Mouse (Mus musculus) midbrain, postnatal 0 days (tissue): ENCODE results near the gene Cdh11. TPM values are rescaled to one million over a fixed set of nuclear protein-coding genes. Genes with fewer than 3 reads are reported as not detected.

Source experiments
- ATAC-seq: fragments of 200-750 bp; cut with Nextera tagmentation; 2 replicates; pipeline ENCODE4 v1.8.0; 2017; ENCODE audit warnings: moderate number of reproducible peaks, mild to moderate bottlenecking, moderate TSS enrichment, moderate library complexity; ENCODE audit not compliant: low FRiP score
- DNase-seq: peaks from one replicate; pipeline ENCODE4 v3.0.0-alpha.2; 2015; ENCODE audit warnings: low spot score
- H3K27ac ChIP-seq: fragments of 300-500 bp; sonication (generic); 2 replicates; pipeline ENCODE4 v1.5.1; 2014; ENCODE audit warnings: low read depth, mild to moderate bottlenecking, low read length, mixed read lengths
- H3K27me3 ChIP-seq: fragments of 300-500 bp; sonication (generic); 2 replicates; pipeline ENCODE4 v1.6.1; 2014; ENCODE audit warnings: low read length, control low read depth, mixed read lengths; ENCODE audit not compliant: insufficient read depth
- H3K36me3 ChIP-seq: fragments of 300-500 bp; sonication (generic); 2 replicates; pipeline ENCODE4 v1.6.1; 2014; ENCODE audit warnings: low read length, control low read depth, mixed read lengths; ENCODE audit not compliant: insufficient read depth
- H3K4me1 ChIP-seq: fragments of 300-500 bp; sonication (generic); 2 replicates; pipeline ENCODE4 v1.6.1; 2014; ENCODE audit warnings: mild to moderate bottlenecking, control low read depth, antibody characterized with exemption, low read length, mixed read lengths; ENCODE audit not compliant: insufficient read depth
- H3K4me2 ChIP-seq: fragments of 300-500 bp; sonication (generic); 2 replicates; pipeline ENCODE4 v1.6.1; 2014; ENCODE audit warnings: low read depth, mild to moderate bottlenecking, low read length, mixed read lengths; ENCODE audit not compliant: poor library complexity, severe bottlenecking
- H3K4me3 ChIP-seq: fragments of 300-500 bp; sonication (generic); 2 replicates; pipeline ENCODE4 v1.5.1; 2014; ENCODE audit warnings: low read depth, mild to moderate bottlenecking, low read length, moderate library complexity
- H3K9ac ChIP-seq: fragments of 300-500 bp; sonication (generic); replicated peaks from 2 replicates; pipeline ENCODE4 v1.6.1; 2014; ENCODE audit warnings: mild to moderate bottlenecking, low read length, moderate library complexity, mixed read lengths; ENCODE audit not compliant: poor library complexity, severe bottlenecking
- H3K9me3 ChIP-seq: fragments of 300-500 bp; sonication (generic); 2 replicates; pipeline ENCODE4 v1.6.1; 2016; ENCODE audit warnings: low read length, control low read depth
- CTCF ChIP-seq: IDR thresholded peaks from 2 replicates; pipeline ENCODE4 v1.5.1; 2016; ENCODE audit warnings: antibody characterized with exemption, mild to moderate bottlenecking
- WGBS: fragments of 180-500 bp; shearing (Covaris S2); extraction: QIAGEN DNeasy Blood & Tissue Kit; methylation state at CpG from one replicate; pipeline ENCODE4 v1.1.7; 2014; 5-methylcytosine and 5-hydroxymethylcytosine counted together
- polyA plus RNA-seq: library from polyadenylated mRNA; unstranded; fragments of >200 nt; fragmentation: Nextera tagmentation; extraction: Ambion mirVana; gene quantifications from 2 replicates; pipeline ENCODE4 v1.2.1, GENCODE M21; 2015
- total RNA-seq: library from RNA; depleted of rRNA; stranded (reverse); fragments of >200 nt; gene quantifications from 2 replicates; pipeline ENCODE4 v1.2.3, GENCODE M21; 2014

Cdh11 gene
- total and polyA plus RNA-seq, 2 experiments from 2014 or later: 22.9 to 48.2 TPM

DNA sequence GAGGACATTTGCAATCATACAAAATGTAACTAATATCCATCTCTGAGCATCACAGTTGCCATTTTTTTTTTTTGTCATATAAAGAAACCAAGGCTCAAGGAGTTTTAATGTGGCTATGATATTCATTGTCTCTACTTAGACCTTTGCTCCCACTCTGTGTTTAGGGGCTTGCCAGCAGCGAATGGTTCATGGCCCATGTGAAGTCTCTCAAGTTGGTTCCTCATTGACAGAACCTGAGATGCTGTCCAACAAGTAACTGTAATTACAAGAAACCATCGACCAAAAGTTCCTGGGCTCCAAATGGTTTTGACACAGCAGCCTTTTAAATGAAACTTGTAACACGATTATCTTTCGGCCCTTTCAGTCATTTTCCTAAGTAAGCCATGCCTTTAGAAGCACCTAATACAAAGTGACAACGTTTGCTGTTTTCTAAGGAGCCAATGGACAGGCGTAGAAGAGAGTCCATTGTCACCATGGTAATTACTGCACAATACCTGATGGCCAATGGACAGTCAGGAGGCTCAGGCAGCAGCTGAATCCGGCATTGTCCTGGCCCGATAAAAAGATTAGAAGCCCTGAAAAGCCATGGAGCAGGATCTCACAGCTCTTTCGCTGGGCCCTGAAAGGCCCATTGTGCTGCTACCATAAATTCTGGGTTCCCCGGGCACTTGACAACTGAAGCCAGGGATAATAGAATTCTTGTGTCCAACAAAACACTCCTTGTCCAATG is 59.1 kb downstream of the Cdh11 start:
- H3K27me3 ChIP-seq: no peaks in the 10 kb centered on the region
- H3K9me3 ChIP-seq: no peaks in the 10 kb centered on the region
- no peaks in the 10 kb centered on the region for H3K36me3 ChIP-seq
- DNase-seq (peak; percentile 47), ATAC-seq (peak; percentile 88)
- no peak overlapping the region for H3K9ac ChIP-seq
- H3K4me1 ChIP-seq: no peaks in the 10 kb centered on the region
- no peak overlapping the region for H3K27ac ChIP-seq
- no peak overlapping the region for H3K4me3 ChIP-seq
- no peak for TF ChIP-seq CTCF
- H3K4me2 ChIP-seq: peak overlapping the region; percentile 26
- WGBS: 21% methylated on average over 10 of the region's 10 CpGs

DNA sequence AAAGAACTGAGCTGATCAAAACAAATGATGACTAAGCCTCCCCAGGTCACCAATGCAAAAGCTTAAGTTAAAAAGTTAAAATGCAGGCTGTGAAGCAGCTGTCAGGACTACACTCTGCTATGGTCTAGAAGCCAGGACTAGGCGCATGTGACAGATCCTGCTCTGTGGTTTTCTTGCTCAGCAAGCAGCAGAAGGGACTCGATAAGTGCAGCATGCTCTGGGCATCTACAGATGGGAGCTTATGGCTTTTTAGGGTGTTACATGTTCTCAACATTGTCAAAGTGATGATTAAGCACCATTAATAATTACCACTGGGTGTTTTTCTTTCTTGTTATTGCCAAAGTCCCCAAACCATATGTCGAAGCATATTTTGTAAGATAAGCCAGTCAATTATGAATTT is 59.9 kb downstream of the Cdh11 start:
- WGBS: 51% methylated on average over 3 of the region's 3 CpGs
- no peak overlapping the region for H3K4me2 ChIP-seq
- no peaks in the 10 kb centered on the region for H3K4me1 ChIP-seq
- H3K36me3 ChIP-seq: no peaks in the 10 kb centered on the region
- no peaks in the 10 kb centered on the region for H3K27me3 ChIP-seq
- TF ChIP-seq CTCF: no peak
- H3K9me3 ChIP-seq: no peaks in the 10 kb centered on the region
- peak; percentile 52 for DNase-seq
- H3K27ac ChIP-seq: no peak overlapping the region
- ATAC-seq: no peak
- H3K4me3 ChIP-seq: no peak overlapping the region
- no peak overlapping the region for H3K9ac ChIP-seq

DNA sequence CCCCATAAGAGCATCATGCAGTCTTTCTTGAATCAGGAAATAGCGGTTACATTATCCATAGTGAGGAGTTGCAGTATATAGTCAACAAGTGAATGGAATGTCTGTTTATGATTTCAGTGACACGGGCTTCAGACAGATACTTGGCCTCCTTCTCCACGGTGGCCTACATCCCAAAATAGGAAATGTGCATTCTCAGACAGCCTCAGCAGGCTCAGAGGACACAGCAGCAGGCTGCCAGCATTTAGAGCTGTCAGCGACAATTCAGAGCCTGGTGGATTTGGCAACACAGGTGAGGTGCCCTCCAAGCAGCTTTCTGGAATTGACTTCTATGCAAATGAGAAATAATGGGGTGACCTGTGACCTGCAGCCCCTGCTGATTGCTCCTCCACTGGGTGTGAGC is 69.5 kb downstream of the Cdh11 start:
- no peak overlapping the region for H3K9ac ChIP-seq
- H3K27me3 ChIP-seq: no peaks in the 10 kb centered on the region
- 56% methylated on average over 4 of the region's 4 CpGs for WGBS
- H3K27ac ChIP-seq: no peak overlapping the region
- no peaks in the 10 kb centered on the region for H3K9me3 ChIP-seq
- DNase-seq: no peak
- H3K4me1 ChIP-seq: no peaks in the 10 kb centered on the region; the same call in 1 of the 2 replicates
- ATAC-seq: no peak
- no peak for TF ChIP-seq CTCF
- H3K4me2 ChIP-seq: no peak overlapping the region
- H3K36me3 ChIP-seq: no peaks in the 10 kb centered on the region
- H3K4me3 ChIP-seq: no peak overlapping the region

DNA sequence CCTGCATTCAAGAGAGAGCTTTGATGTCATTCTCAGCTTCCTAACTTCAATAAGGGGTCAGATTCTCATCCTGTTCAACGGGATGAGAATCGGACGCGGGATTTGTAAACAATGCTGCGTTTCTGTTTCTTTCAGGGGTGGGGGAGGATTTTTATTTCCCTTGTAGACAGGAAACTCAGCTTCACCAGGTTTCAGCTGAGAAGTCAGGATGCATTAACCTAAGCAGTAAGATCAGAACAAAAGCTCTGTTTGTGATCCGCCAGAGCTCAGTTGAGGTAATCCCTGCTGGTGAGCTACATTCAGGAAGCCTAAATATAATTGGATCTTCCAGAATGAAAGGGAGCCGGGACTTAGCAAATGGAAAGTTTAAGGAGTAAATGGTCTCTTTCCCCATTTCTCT is 78.1 kb downstream of the Cdh11 start:
- Histone ChIP-seq H3K4me3 (no peak overlapping the region), H3K9ac (no peak overlapping the region), H3K36me3 (no peaks in the 10 kb centered on the region), H3K27me3 (no peaks in the 10 kb centered on the region), H3K9me3 (no peaks in the 10 kb centered on the region), H3K4me1 (no peaks in the 10 kb centered on the region), H3K27ac (no peak overlapping the region), H3K4me2 (no peak overlapping the region)
- DNase-seq (no peak), ATAC-seq (no peak)
- no peak for TF ChIP-seq CTCF
- 13% methylated on average over 7 of the region's 7 CpGs for WGBS

DNA sequence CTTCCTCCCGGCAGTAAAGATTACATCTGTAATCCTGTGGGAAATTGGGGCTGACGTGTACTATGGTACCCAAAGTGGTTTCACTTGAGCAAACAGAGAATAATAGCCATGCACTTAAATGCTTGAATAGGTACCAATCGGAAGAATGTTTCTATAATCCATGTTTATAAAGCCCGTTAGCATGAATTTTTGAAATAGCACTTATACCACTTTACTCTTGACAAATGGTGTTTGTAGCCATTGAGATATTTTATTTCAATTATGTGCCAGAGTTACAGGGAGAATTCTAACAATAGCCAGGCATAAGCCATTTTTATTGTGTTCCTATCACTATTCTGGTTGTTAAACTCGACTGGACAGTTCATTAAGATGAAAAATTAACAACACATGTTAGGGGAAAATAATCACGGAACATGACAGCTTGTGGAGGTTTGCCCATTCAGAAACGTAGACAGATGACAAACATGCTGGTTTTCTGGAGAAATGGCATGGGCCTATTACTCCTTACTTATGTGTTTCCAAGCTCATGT is 80.0 kb downstream of the Cdh11 start:
- Histone ChIP-seq H3K9me3 (no peaks in the 10 kb centered on the region), H3K27me3 (no peaks in the 10 kb centered on the region), H3K4me1 (no peaks in the 10 kb centered on the region), H3K27ac (no peak overlapping the region), H3K36me3 (no peaks in the 10 kb centered on the region), H3K9ac (no peak overlapping the region), H3K4me3 (no peak overlapping the region), H3K4me2 (no peak overlapping the region)
- DNase-seq (no peak), ATAC-seq (no peak)
- TF ChIP-seq CTCF: no peak
- 59% methylated on average over 7 of the region's 7 CpGs for WGBS

DNA sequence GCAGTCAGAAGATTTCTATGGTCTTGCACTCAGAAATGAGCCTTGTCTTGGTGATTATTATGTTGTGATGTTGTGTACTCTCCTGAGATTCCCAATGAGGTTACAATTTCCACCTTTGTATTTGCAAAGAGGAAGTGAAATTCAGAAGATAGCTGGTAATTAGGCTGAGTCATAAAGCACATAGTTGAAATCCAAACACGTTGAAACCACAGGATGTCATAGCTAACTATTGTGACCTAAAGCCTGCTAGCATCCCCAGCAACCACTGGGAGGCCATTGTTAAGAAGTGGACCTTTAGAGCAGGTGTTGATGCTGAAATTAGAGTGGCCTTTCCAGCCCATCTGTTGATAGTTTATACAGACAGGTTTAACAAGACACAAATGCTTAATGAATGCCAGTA is 85.2 kb downstream of the Cdh11 start:
- H3K4me3 ChIP-seq: no peak overlapping the region
- ATAC-seq: no peak
- no peak for TF ChIP-seq CTCF
- no peak overlapping the region for H3K9ac ChIP-seq
- no peaks in the 10 kb centered on the region for H3K9me3 ChIP-seq
- 60% methylated on average over 1 of the region's 1 CpGs for WGBS
- no peak overlapping the region for H3K27ac ChIP-seq
- no peaks in the 10 kb centered on the region for H3K36me3 ChIP-seq
- H3K4me1 ChIP-seq: no peaks in the 10 kb centered on the region
- no peak for DNase-seq
- no peaks in the 10 kb centered on the region for H3K27me3 ChIP-seq
- no peak overlapping the region for H3K4me2 ChIP-seq
